14 mouse cellular contexts compared by ENCODE assay signal in the genomic region with DNA sequence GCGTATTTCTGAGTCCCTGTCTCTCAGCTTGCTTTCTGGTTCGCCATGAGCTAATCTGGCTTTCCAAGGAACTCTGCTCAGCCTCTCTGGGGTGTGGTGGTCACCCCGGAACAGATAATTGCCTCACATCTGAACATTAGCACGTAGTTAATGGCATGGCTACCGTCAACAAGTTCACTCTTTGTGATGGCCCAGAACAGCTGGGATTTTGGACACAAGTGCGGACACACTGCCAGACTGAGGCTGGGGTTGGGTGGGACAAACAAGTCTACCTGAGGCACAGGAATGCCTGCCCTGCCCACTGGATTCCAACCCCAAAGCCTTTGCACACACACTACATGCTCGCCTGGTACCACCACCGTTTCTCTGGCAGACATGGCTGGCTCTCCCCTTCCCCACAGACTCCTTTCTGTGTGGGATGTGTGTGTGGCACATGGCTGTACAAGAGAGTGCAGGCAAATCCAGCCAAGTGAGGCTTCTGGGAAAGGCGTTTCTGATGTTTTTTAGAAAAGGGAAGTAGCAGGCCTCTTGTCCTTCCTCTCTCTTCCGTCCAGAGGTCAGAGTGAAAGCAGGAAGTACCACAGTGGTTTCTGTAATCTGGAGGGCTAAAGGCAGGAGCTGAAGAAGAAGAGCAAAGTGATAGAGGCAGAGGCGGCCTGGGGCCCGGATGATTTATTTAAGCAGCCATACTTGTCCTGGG.
DNase-seq lines count a peak whose midpoint lies in the region; ATAC-seq and TF ChIP-seq lines count a peak whose summit lies in the region.
"Had no signal": no experiment of that assay in that cellular context is flagged by ENCODE, and none has a peak within 500 bp of the region (broad histone marks: within the 10 kb centered on the region; RNA-seq: fewer than 3 reads in every experiment).

No protein-coding gene starts in this region.

- H3K27ac ChIP-seq in brown adipose tissue, adult 24 weeks (replicated peaks; ENCODE audit: low read depth, low read length): peak overlapping the region; percentile 75
- peak overlapping the region; percentile 73 for H3K27ac ChIP-seq in liver, postnatal 0 days (ENCODE audit: low read depth)
- H3K27ac ChIP-seq in stomach, postnatal 0 days (replicated peaks): peak overlapping the region; percentile 61; the same call in 1 of the 2 replicates
- H3K27ac ChIP-seq: heart, adult 2 months; hindbrain, embryonic 14.5 days; midbrain, embryonic 12.5 days had no signal

- peak; percentile 67 to 79 for DNase-seq in spleen, postnatal 36 days (ENCODE audit: low spot score in 2 of 2)
- no peak for DNase-seq in spleen, postnatal 14 days (ENCODE audit: low spot score in 2 of 2)
- DNase-seq in liver, postnatal 0 days: no peak
- DNase-seq in stomach, postnatal 0 days (ENCODE audit: low spot score): no peak
- DNase-seq in embryo, embryonic 11 days: no peak
- no peak for DNase-seq in yolk sac, embryonic 10.5 days (ENCODE audit: low spot score)
- no peak for DNase-seq in left cerebral cortex, adult 11 months (ENCODE audit: low spot score)
- DNase-seq: right cerebral cortex, postnatal 4 days; thymus, postnatal 25 days had no signal

- no peaks in the 10 kb centered on the region; the same call in 1 of the 2 replicates for H3K4me1 ChIP-seq in brown adipose tissue, adult 24 weeks (ENCODE audit: control insufficient read depth, insufficient read depth, insufficient read length, low read length)
- H3K4me1 ChIP-seq in liver, postnatal 0 days (ENCODE audit: insufficient read depth): peaks cover 30% of the 10 kb centered on the region
- H3K4me1 ChIP-seq in stomach, postnatal 0 days (replicated peaks; ENCODE audit: control insufficient read depth, insufficient read depth): no peaks in the 10 kb centered on the region
- H3K4me1 ChIP-seq: midbrain, embryonic 12.5 days had no signal

- H3K4me3 ChIP-seq in brown adipose tissue, adult 24 weeks (ENCODE audit: insufficient read depth, low read depth, low read length): no peak overlapping the region
- no peak overlapping the region for H3K4me3 ChIP-seq in liver, postnatal 0 days (ENCODE audit: low read depth, low read length)
- H3K4me3 ChIP-seq in stomach, postnatal 0 days (ENCODE audit: low read depth, low read length): no peak overlapping the region
- H3K4me3 ChIP-seq: heart, adult 2 months; midbrain, embryonic 12.5 days had no signal

- 52% methylated on average over 12 of the region's 12 CpGs for WGBS in liver, postnatal 0 days (ENCODE audit: insufficient replicate concordance)
- WGBS in stomach, postnatal 0 days: 69% methylated on average over 12 of the region's 12 CpGs

- H3K4me2 ChIP-seq in liver, postnatal 0 days (ENCODE audit: low read depth, low read length): no peak overlapping the region
- no peak overlapping the region for H3K4me2 ChIP-seq in stomach, postnatal 0 days (replicated peaks; ENCODE audit: low read depth)
- H3K4me2 ChIP-seq: hindbrain, embryonic 14.5 days; midbrain, embryonic 12.5 days had no signal

- no peak overlapping the region for H3K9ac ChIP-seq in liver, postnatal 0 days (replicated peaks)
- H3K9ac ChIP-seq in stomach, postnatal 0 days (ENCODE audit: low read length): no peak overlapping the region
- H3K9ac ChIP-seq: hindbrain, embryonic 14.5 days; midbrain, embryonic 12.5 days had no signal

- TF ChIP-seq CTCF in liver, postnatal 0 days (IDR thresholded peaks at IDR 0.05; ENCODE audit: low read depth): no peak
- TF ChIP-seq CTCF in stomach, postnatal 0 days (IDR thresholded peaks at IDR 0.05; ENCODE audit: low read depth): no peak

- no peaks in the 10 kb centered on the region for H3K36me3 ChIP-seq in liver, postnatal 0 days (replicated peaks; ENCODE audit: insufficient read depth, low read length)
- H3K36me3 ChIP-seq in stomach, postnatal 0 days (ENCODE audit: control insufficient read depth, insufficient read depth, low read length): no peaks in the 10 kb centered on the region
- H3K36me3 ChIP-seq: midbrain, embryonic 12.5 days had no signal

- no peaks in the 10 kb centered on the region for H3K27me3 ChIP-seq in liver, postnatal 0 days (ENCODE audit: insufficient read depth, low read length)
- no peaks in the 10 kb centered on the region for H3K27me3 ChIP-seq in stomach, postnatal 0 days (ENCODE audit: control insufficient read depth, insufficient read depth, low read length)
- H3K27me3 ChIP-seq: midbrain, embryonic 12.5 days had no signal

- no peak for TF ChIP-seq EP300 in liver, postnatal 0 days (IDR thresholded peaks at IDR 0.05; ENCODE audit: low read depth)
- no peak for TF ChIP-seq EP300 in stomach, postnatal 0 days (optimal IDR thresholded peaks at IDR 0.05)

- peak; percentile 22 for ATAC-seq in liver, postnatal 0 days
- ATAC-seq in stomach, postnatal 0 days (ENCODE audit: low FRiP score, low TSS enrichment): no peak
- ATAC-seq: forebrain, embryonic 14.5 days had no signal

- no peaks in the 10 kb centered on the region for H3K9me3 ChIP-seq in liver, postnatal 0 days (ENCODE audit: low read length)
- no peaks in the 10 kb centered on the region for H3K9me3 ChIP-seq in stomach, postnatal 0 days (ENCODE audit: control insufficient read depth, low read length)
- H3K9me3 ChIP-seq: midbrain, embryonic 12.5 days had no signal

Comparison
In these comparisons a context has a peak if more than half of its experiments do, and no peak if none do; other contexts are left out.
1. DNase-seq: peak in spleen, postnatal 36 days (2 of 2); none in spleen, postnatal 14 days (0 of 2), liver, postnatal 0 days (single experiment), stomach, postnatal 0 days (single experiment), embryo, embryonic 11 days (single experiment), yolk sac, embryonic 10.5 days (single experiment) and left cerebral cortex, adult 11 months (single experiment).
2. Peak in every context shown above with its lines, with median percentiles within 50 percentile points of each other: H3K27ac ChIP-seq.